Mouse (Mus musculus) MEL (cell line): ENCODE data around the gene Fyn. TPM values are rescaled to one million over a fixed set of nuclear protein-coding genes. Genes with fewer than 3 reads are reported as not detected.

Source experiments
- DNase-seq: peaks from one replicate; pipeline ENCODE4 v3.0.0; 2011; ENCODE audit warnings: low read depth, low spot score
- H3K27ac ChIP-seq: 2 replicates; pipeline ENCODE4 v1.5.1; 2012; ENCODE audit warnings: low read depth, mild to moderate bottlenecking, control low read depth, low read length, moderate library complexity; ENCODE audit not compliant: control insufficient read depth
- H3K27me3 ChIP-seq, 2 experiments: fragments of 150-350 bp in 1 of 2; sonication (generic) in 1 of 2; 2 replicates each; pipeline ENCODE4 v1.6.1; 2012; ENCODE audit warnings: low read length in 2 of 2, mild to moderate bottlenecking in 2 of 2, improper control_type of control experiment in 1 of 2, moderate library complexity in 1 of 2; ENCODE audit not compliant: insufficient read depth in 2 of 2, control insufficient read depth in 1 of 2
- H3K36me3 ChIP-seq, 2 experiments: 2 replicates each; pipeline ENCODE4 v1.6.1; 2012 to 2014; ENCODE audit warnings: low read length in 2 of 2, improper control_type of control experiment in 1 of 2, inconsistent platforms in 1 of 2, mild to moderate bottlenecking in 1 of 2; ENCODE audit not compliant: insufficient read depth in 2 of 2, control insufficient read depth in 1 of 2
- H3K4me1 ChIP-seq, 2 experiments: fragments of 150-350 bp in 1 of 2; sonication (generic) in 1 of 2; 2 replicates each; pipeline ENCODE4 v1.6.1; 2012; ENCODE audit warnings: low read length in 2 of 2, improper control_type of control experiment in 1 of 2, mild to moderate bottlenecking in 1 of 2; ENCODE audit not compliant: insufficient read depth in 2 of 2, control insufficient read depth in 1 of 2
- H3K4me3 ChIP-seq, 2 experiments: fragments of 150-350 bp in 1 of 2; sonication (generic) in 1 of 2; 2 replicates each; pipeline ENCODE4 v1.5.1; 2012; ENCODE audit warnings: low read depth in 2 of 2, low read length in 2 of 2, mild to moderate bottlenecking in 2 of 2, moderate library complexity in 2 of 2, control low read depth in 1 of 2, improper control_type of control experiment in 1 of 2; ENCODE audit not compliant: control insufficient read depth in 1 of 2, insufficient read depth in 1 of 2
- H3K79me2 ChIP-seq: 2 replicates; pipeline ENCODE4 v1.6.1; 2012; ENCODE audit warnings: mild to moderate bottlenecking, low read length, moderate library complexity; ENCODE audit not compliant: control insufficient read depth, poor library complexity, insufficient read depth
- H3K9ac ChIP-seq: 2 replicates; pipeline ENCODE4 v1.6.1; 2012; ENCODE audit warnings: low read depth, mild to moderate bottlenecking, control low read depth, low read length, moderate library complexity; ENCODE audit not compliant: control insufficient read depth, poor library complexity, severe bottlenecking
- H3K9me3 ChIP-seq: fragments of 150-350 bp; sonication (generic); replicated peaks from 2 replicates; pipeline ENCODE4 v1.6.1; 2012; ENCODE audit warnings: mild to moderate bottlenecking, low read length, improper control_type of control experiment, moderate library complexity; ENCODE audit not compliant: insufficient read depth
- CHD1 ChIP-seq: IDR thresholded peaks from 2 replicates; pipeline ENCODE4 v1.6.1; 2012; ENCODE audit warnings: low read depth, mild to moderate bottlenecking, inconsistent platforms, low read length, improper control_type of control experiment
- CHD2 ChIP-seq: IDR thresholded peaks from 2 replicates; pipeline ENCODE4 v1.6.1; 2011; ENCODE audit warnings: low read length, improper control_type of control experiment
- CTCF ChIP-seq, 3 experiments: IDR thresholded peaks in 2 of 3; conservative IDR thresholded peaks in 1 of 3; 2 replicates each; pipeline ENCODE4 v1.5.1; 2011 to 2012; ENCODE audit warnings: low read length in 3 of 3, low read depth in 2 of 3, mild to moderate bottlenecking in 2 of 3, improper control_type of control experiment in 1 of 3, inconsistent platforms in 1 of 3, mixed read lengths in 1 of 3, moderate library complexity in 1 of 3; ENCODE audit not compliant: control insufficient read depth in 1 of 3, insufficient read depth in 1 of 3, poor library complexity in 1 of 3, severe bottlenecking in 1 of 3
- EP300 ChIP-seq, 2 experiments: IDR thresholded peaks; 2 replicates each; pipeline ENCODE4 v1.6.1; 2011; ENCODE audit warnings: improper control_type of control experiment in 2 of 2, low read length in 2 of 2, low read depth in 1 of 2, mild to moderate bottlenecking in 1 of 2
- ETS1 ChIP-seq: IDR thresholded peaks from 2 replicates; pipeline ENCODE4 v1.6.1; 2012; ENCODE audit warnings: low read depth, mild to moderate bottlenecking, inconsistent platforms, low read length, improper control_type of control experiment, moderate library complexity
- GATA1 ChIP-seq: IDR thresholded peaks from 2 replicates; pipeline ENCODE4 v1.6.1; 2011; ENCODE audit warnings: low read depth, low read length, improper control_type of control experiment
- HCFC1 ChIP-seq: IDR thresholded peaks from 2 replicates; pipeline ENCODE4 v1.6.1; 2012; ENCODE audit warnings: low read depth, mild to moderate bottlenecking, inconsistent platforms, low read length, improper control_type of control experiment, moderate library complexity
- KAT2A ChIP-seq: conservative IDR thresholded peaks from 2 replicates; pipeline ENCODE4 v1.6.1; 2012; ENCODE audit warnings: low read depth, low read length, improper control_type of control experiment, inconsistent platforms
- MAX ChIP-seq: IDR thresholded peaks from 2 replicates; pipeline ENCODE4 v1.6.1; 2011; ENCODE audit warnings: low read length, improper control_type of control experiment
- MAZ ChIP-seq: IDR thresholded peaks from 2 replicates; pipeline ENCODE4 v1.6.1; 2012; ENCODE audit warnings: low read depth, mild to moderate bottlenecking, inconsistent platforms, low read length, improper control_type of control experiment
- MEF2A ChIP-seq: IDR thresholded peaks from 2 replicates; pipeline ENCODE4 v1.6.1; 2014; ENCODE audit warnings: low read depth, mild to moderate bottlenecking, inconsistent platforms, low read length, improper control_type of control experiment; ENCODE audit not compliant: poor library complexity, insufficient replicate concordance, severe bottlenecking; ENCODE audit errors: extremely low read depth
- MXI1 ChIP-seq: IDR thresholded peaks from 2 replicates; pipeline ENCODE4 v1.6.1; 2011; ENCODE audit warnings: mild to moderate bottlenecking, low read depth, low read length, improper control_type of control experiment
- MYB ChIP-seq: IDR thresholded peaks from 2 replicates; pipeline ENCODE4 v1.6.1; 2011; ENCODE audit warnings: mild to moderate bottlenecking, low read depth, low read length, improper control_type of control experiment
- MYC ChIP-seq: IDR thresholded peaks from 2 replicates; pipeline ENCODE4 v1.6.1; 2011; ENCODE audit warnings: low read depth, mild to moderate bottlenecking, low read length, improper control_type of control experiment, moderate library complexity
- NRF1 ChIP-seq: IDR thresholded peaks from 2 replicates; pipeline ENCODE4 v1.6.1; 2014; ENCODE audit warnings: low read depth, mild to moderate bottlenecking, inconsistent platforms, low read length, improper control_type of control experiment, moderate library complexity; ENCODE audit not compliant: poor library complexity, insufficient read depth, severe bottlenecking
- POLR2A ChIP-seq, 2 experiments: IDR thresholded peaks; 2 replicates each; pipeline ENCODE4 v1.6.1; 2011 to 2012; ENCODE audit warnings: low read length in 2 of 2, mild to moderate bottlenecking in 2 of 2, control low read depth in 1 of 2, improper control_type of control experiment in 1 of 2, low read depth in 1 of 2, moderate library complexity in 1 of 2; ENCODE audit not compliant: control insufficient read depth in 1 of 2, insufficient read depth in 1 of 2, poor library complexity in 1 of 2
- POLR2AphosphoS2 ChIP-seq: IDR thresholded peaks from 2 replicates; pipeline ENCODE4 v1.6.1; 2011; ENCODE audit warnings: low read length, improper control_type of control experiment
- POLR2AphosphoS5 ChIP-seq: IDR thresholded peaks from 2 replicates; pipeline ENCODE4 v1.6.1; 2012; ENCODE audit warnings: low read depth, borderline replicate concordance, mild to moderate bottlenecking, inconsistent platforms, low read length, moderate library complexity, mixed read lengths
- RAD21 ChIP-seq: IDR thresholded peaks from 2 replicates; pipeline ENCODE4 v1.6.1; 2011; ENCODE audit warnings: mild to moderate bottlenecking, low read depth, low read length, improper control_type of control experiment
- SMC3 ChIP-seq: IDR thresholded peaks from 2 replicates; pipeline ENCODE4 v1.6.1; 2011; ENCODE audit warnings: low read depth, low read length, improper control_type of control experiment
- TBP ChIP-seq: IDR thresholded peaks from 2 replicates; pipeline ENCODE4 v1.8.0; 2011; ENCODE audit warnings: low read depth, low read length, improper control_type of control experiment
- UBTF ChIP-seq: IDR thresholded peaks from 2 replicates; pipeline ENCODE4 v1.6.1; 2012; ENCODE audit warnings: low read depth, mild to moderate bottlenecking, inconsistent platforms, low read length, improper control_type of control experiment, moderate library complexity, borderline replicate concordance; ENCODE audit not compliant: insufficient read depth
- USF2 ChIP-seq, 2 experiments: IDR thresholded peaks; 2 replicates each; pipeline ENCODE4 v1.6.1; 2011 to 2012; ENCODE audit warnings: improper control_type of control experiment in 2 of 2, low read length in 2 of 2, borderline replicate concordance in 1 of 2, inconsistent platforms in 1 of 2, low read depth in 1 of 2, mild to moderate bottlenecking in 1 of 2; ENCODE audit not compliant: insufficient read depth in 1 of 2
- ZC3H11A ChIP-seq: IDR thresholded peaks from 2 replicates; pipeline ENCODE4 v1.6.1; 2012; ENCODE audit warnings: low read depth, mild to moderate bottlenecking, inconsistent platforms, low read length, improper control_type of control experiment
- ZNF384 ChIP-seq: IDR thresholded peaks from 2 replicates; pipeline ENCODE4 v1.6.1; 2012; ENCODE audit warnings: low read depth, mild to moderate bottlenecking, inconsistent platforms, low read length, improper control_type of control experiment
- polyA plus RNA-seq, 2 experiments: library from polyadenylated mRNA; stranded (reverse) in 1 of 2; unstranded in 1 of 2; fragments of >175 nt in 1 of 2; fragments of >200 nt in 1 of 2; gene quantifications; 2 replicates each; pipeline versions ENCODE4 v1.2.1 to v1.2.4; 2012; ENCODE audit warnings: low replicate concordance in 2 of 2, low read depth in 1 of 2; ENCODE audit not compliant: insufficient read length in 2 of 2, insufficient read depth in 1 of 2, missing spikeins in 1 of 2
- total RNA-seq: library from RNA; depleted of rRNA; stranded (reverse); fragments of 300-350 nt; gene quantifications from 2 replicates; pipeline ENCODE4 v1.2.3, GENCODE M21; 2012

Gene Fyn
- total and polyA plus RNA-seq, 3 experiments = 0.03 TPM; not detected in 2

- H3K27me3 ChIP-seq = no peaks in the 10 kb centered on the region; a peak in 1 of 4 replicates
- no peak overlapping the region for H3K4me3 ChIP-seq
- H3K4me1 ChIP-seq = no peaks in the 10 kb centered on the region
- no peaks in the 10 kb centered on the region for H3K9me3 ChIP-seq
- no peaks in the 10 kb centered on the region for H3K36me3 ChIP-seq
- no peaks in the 10 kb centered on the region for H3K79me2 ChIP-seq
- no peak overlapping the region for H3K9ac ChIP-seq
- no peak overlapping the region for H3K27ac ChIP-seq
- no peak for TF ChIP-seq HCFC1
- no peak for TF ChIP-seq CTCF (IDR thresholded peaks at IDR 0.05 in 2 of 3, conservative IDR thresholded peaks at IDR 0.05 in 1 of 3; ENCODE audit: control insufficient read depth in 1 of 3, insufficient read depth in 1 of 3, low read depth in 2 of 3, low read length in 3 of 3, poor library complexity in 1 of 3, severe bottlenecking in 1 of 3)
- TF ChIP-seq EP300 (IDR thresholded peaks at IDR 0.05; ENCODE audit: low read depth in 1 of 2, low read length in 2 of 2) = no peak
- TF ChIP-seq POLR2AphosphoS5 = no peak
- no peak for TF ChIP-seq MEF2A
- no peak for TF ChIP-seq MYC
- no peak for TF ChIP-seq CHD2
- no peak for TF ChIP-seq UBTF
- TF ChIP-seq MAX = no peak
- no peak for TF ChIP-seq RAD21
- no peak for TF ChIP-seq GATA1
- TF ChIP-seq ZNF384 = no peak
- TF ChIP-seq MAZ = no peak
- no peak for TF ChIP-seq POLR2A (IDR thresholded peaks at IDR 0.05; ENCODE audit: control insufficient read depth in 1 of 2, insufficient read depth in 1 of 2, low read depth in 1 of 2, low read length in 2 of 2, poor library complexity in 1 of 2)
- TF ChIP-seq KAT2A = no peak
- no peak for TF ChIP-seq SMC3
- TF ChIP-seq MYB = no peak
- no peak for DNase-seq
Measured at GRCm38 (mm10) chr10:39479361-39479760, 110.7 kb downstream of the Fyn start.

- no peaks in the 10 kb centered on the region for H3K36me3 ChIP-seq
- H3K4me3 ChIP-seq = no peak overlapping the region
- H3K9me3 ChIP-seq = no peaks in the 10 kb centered on the region
- H3K27me3 ChIP-seq = no peaks in the 10 kb centered on the region; a peak in 1 of 4 replicates
- TF ChIP-seq POLR2AphosphoS2 (no peak), CHD2 (no peak), POLR2AphosphoS5 (no peak), CHD1 (no peak), UBTF (no peak), NRF1 (no peak), TBP (no peak), MEF2A (no peak), EP300 (IDR thresholded peaks at IDR 0.05; ENCODE audit: low read depth in 1 of 2, low read length in 2 of 2) (no peak), MXI1 (no peak), ZC3H11A (no peak), ETS1 (no peak), USF2 (IDR thresholded peaks at IDR 0.05; ENCODE audit: borderline replicate concordance in 1 of 2, insufficient read depth in 1 of 2, low read depth in 1 of 2, low read length in 2 of 2) (no peak)
- H3K79me2 ChIP-seq = no peaks in the 10 kb centered on the region
- H3K9ac ChIP-seq = no peak overlapping the region
- no peaks in the 10 kb centered on the region for H3K4me1 ChIP-seq
- no peak for DNase-seq
- no peak overlapping the region for H3K27ac ChIP-seq
Measured at GRCm38 (mm10) chr10:39484382-39484826, 115.7 kb downstream of the Fyn start.
